Mouse (Mus musculus): ENCODE measurements at regions not wholly inside any gene's neighbourhood (a gene's known extent, or its start where the extent isn't known, plus 50 kb on each side); places are given as distances from the start of the nearest gene placed in this dataset.

- no peak for DNase-seq (ENCODE audit: low read depth, low spot score)
- in situ Hi-C loops (cut with MboI; ENCODE audit: low sequenced_read_pairs in 2 of 2, unreplicated experiment in 2 of 2), result no loop called here
- no peaks in the 10 kb centered on the region for H3K9me3 ChIP-seq (ENCODE audit: control insufficient read depth, insufficient read depth, low read depth, low read length)
- H3K9ac ChIP-seq (ENCODE audit: insufficient read depth, low read depth, low read length, poor library complexity, severe bottlenecking), result no peak overlapping the region
- no peak overlapping the region for H3K4me3 ChIP-seq (ENCODE audit: insufficient read depth in 1 of 2, low read depth in 1 of 2, low read length in 2 of 2, poor library complexity in 1 of 2, severe bottlenecking in 1 of 2)
- H3K27ac ChIP-seq (ENCODE audit: insufficient read depth, low read depth, low read length, poor library complexity, severe bottlenecking), result no peak overlapping the region
- TF ChIP-seq CHD2 (IDR thresholded peaks at IDR 0.05; ENCODE audit: low read depth, low read length), result no peak
- no peak for TF ChIP-seq ZNF384 (IDR thresholded peaks at IDR 0.05; ENCODE audit: low read depth, low read length)
- TF ChIP-seq ZC3H11A (IDR thresholded peaks at IDR 0.05; ENCODE audit: borderline replicate concordance, low read depth, low read length), result no peak
- TF ChIP-seq HCFC1 (IDR thresholded peaks at IDR 0.05; ENCODE audit: borderline replicate concordance, insufficient read depth, low read length), result no peak
- no peak for TF ChIP-seq MAFK (IDR thresholded peaks at IDR 0.05; ENCODE audit: insufficient read depth, low read depth, low read length)
- no peaks in the 10 kb centered on the region for H3K4me1 ChIP-seq (ENCODE audit: control insufficient read depth in 2 of 2, insufficient read depth in 2 of 2, low read length in 2 of 2, poor library complexity in 1 of 2)
- no peaks in the 10 kb centered on the region for H3K36me3 ChIP-seq (ENCODE audit: control insufficient read depth, insufficient read depth, low read length, poor library complexity, severe bottlenecking)
Measured at GRCm38 (mm10) chr2:92780021-92780420, 134.9 kb upstream of the Syt13 start.

- no peak overlapping the region for H3K4me3 ChIP-seq (ENCODE audit: insufficient read depth in 1 of 2, low read depth in 1 of 2, low read length in 2 of 2, poor library complexity in 1 of 2, severe bottlenecking in 1 of 2)
- no peak for TF ChIP-seq ZC3H11A (IDR thresholded peaks at IDR 0.05; ENCODE audit: borderline replicate concordance, low read depth, low read length)
- TF ChIP-seq HCFC1 (IDR thresholded peaks at IDR 0.05; ENCODE audit: borderline replicate concordance, insufficient read depth, low read length), result no peak
- TF ChIP-seq CHD2 (IDR thresholded peaks at IDR 0.05; ENCODE audit: low read depth, low read length), result no peak
- no peak for TF ChIP-seq ZNF384 (IDR thresholded peaks at IDR 0.05; ENCODE audit: low read depth, low read length)
- TF ChIP-seq MAFK (IDR thresholded peaks at IDR 0.05; ENCODE audit: insufficient read depth, low read depth, low read length), result no peak
- H3K9me3 ChIP-seq (ENCODE audit: control insufficient read depth, insufficient read depth, low read depth, low read length), result no peaks in the 10 kb centered on the region
- H3K27ac ChIP-seq (ENCODE audit: insufficient read depth, low read depth, low read length, poor library complexity, severe bottlenecking), result no peak overlapping the region
- no peak overlapping the region for H3K9ac ChIP-seq (ENCODE audit: insufficient read depth, low read depth, low read length, poor library complexity, severe bottlenecking)
- no peaks in the 10 kb centered on the region for H3K36me3 ChIP-seq (ENCODE audit: control insufficient read depth, insufficient read depth, low read length, poor library complexity, severe bottlenecking)
- no peak for DNase-seq (ENCODE audit: low read depth, low spot score)
- in situ Hi-C loops (cut with MboI; ENCODE audit: low sequenced_read_pairs in 2 of 2, unreplicated experiment in 2 of 2), result no loop called here
- no peaks in the 10 kb centered on the region for H3K4me1 ChIP-seq (ENCODE audit: control insufficient read depth in 2 of 2, insufficient read depth in 2 of 2, low read length in 2 of 2, poor library complexity in 1 of 2)
Measured at GRCm38 (mm10) chr2:92781451-92781850, 133.4 kb upstream of the Syt13 start.

DNA sequence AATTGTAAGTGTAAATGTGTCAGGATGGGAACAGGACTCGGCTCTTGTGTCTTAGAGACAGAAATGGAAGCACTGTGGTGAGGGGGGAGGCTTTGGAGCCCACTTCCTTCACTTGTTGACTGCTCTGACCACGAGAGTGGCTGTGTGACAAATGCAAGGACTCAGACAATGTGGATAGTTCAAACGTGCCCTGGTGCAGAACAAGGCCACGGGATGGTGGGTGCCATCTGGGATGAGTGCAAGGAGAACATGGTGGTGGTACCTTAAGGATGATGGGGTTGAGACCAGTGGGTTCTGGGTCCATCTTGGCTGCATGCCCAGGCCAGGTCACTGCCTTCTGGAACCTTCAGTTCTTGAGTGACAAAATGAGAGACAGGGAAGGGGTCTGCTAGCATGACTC lies 132.3 kb upstream of the Syt13 start:
- H3K27ac ChIP-seq (ENCODE audit: insufficient read depth, low read depth, low read length, poor library complexity, severe bottlenecking), result no peak overlapping the region
- TF ChIP-seq MAFK (IDR thresholded peaks at IDR 0.05; ENCODE audit: insufficient read depth, low read depth, low read length) (no peak), HCFC1 (IDR thresholded peaks at IDR 0.05; ENCODE audit: borderline replicate concordance, insufficient read depth, low read length) (no peak), CHD2 (IDR thresholded peaks at IDR 0.05; ENCODE audit: low read depth, low read length) (no peak), ZNF384 (IDR thresholded peaks at IDR 0.05; ENCODE audit: low read depth, low read length) (no peak)
- H3K36me3 ChIP-seq (ENCODE audit: control insufficient read depth, insufficient read depth, low read length, poor library complexity, severe bottlenecking), result no peaks in the 10 kb centered on the region
- DNase-seq (ENCODE audit: low read depth, low spot score), result no peak
- no peak overlapping the region for H3K9ac ChIP-seq (ENCODE audit: insufficient read depth, low read depth, low read length, poor library complexity, severe bottlenecking)
- in situ Hi-C loops (cut with MboI; ENCODE audit: low sequenced_read_pairs in 2 of 2, unreplicated experiment in 2 of 2), result no loop called here
- H3K4me3 ChIP-seq (ENCODE audit: insufficient read depth in 1 of 2, low read depth in 1 of 2, low read length in 2 of 2, poor library complexity in 1 of 2, severe bottlenecking in 1 of 2), result no peak overlapping the region
- H3K4me1 ChIP-seq (ENCODE audit: control insufficient read depth in 2 of 2, insufficient read depth in 2 of 2, low read length in 2 of 2, poor library complexity in 1 of 2), result no peaks in the 10 kb centered on the region
- no peaks in the 10 kb centered on the region for H3K9me3 ChIP-seq (ENCODE audit: control insufficient read depth, insufficient read depth, low read depth, low read length)

DNA sequence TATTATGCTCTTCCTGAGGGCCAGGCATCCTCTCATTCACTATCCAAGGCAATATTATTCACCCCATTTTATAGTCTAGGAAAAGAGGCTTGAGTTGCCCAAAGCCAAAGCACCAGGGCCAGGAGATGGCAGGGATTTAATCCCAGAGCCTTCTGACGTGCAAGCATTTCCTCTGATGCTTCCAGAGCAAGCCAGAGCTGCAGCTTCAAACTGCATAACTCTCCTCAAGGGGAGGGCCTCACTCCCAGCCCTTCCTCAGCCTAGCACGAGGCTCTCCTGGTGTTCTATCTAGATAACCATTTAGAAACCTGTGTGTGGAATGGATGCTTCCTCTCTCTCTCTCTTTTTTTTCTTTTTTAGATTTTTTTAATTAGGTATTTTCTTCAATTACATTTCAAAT lies 130.0 kb upstream of the Syt13 start:
- TF ChIP-seq ZNF384 (IDR thresholded peaks at IDR 0.05; ENCODE audit: low read depth, low read length), result no peak
- TF ChIP-seq ZC3H11A (IDR thresholded peaks at IDR 0.05; ENCODE audit: borderline replicate concordance, low read depth, low read length), result no peak
- TF ChIP-seq CHD2 (IDR thresholded peaks at IDR 0.05; ENCODE audit: low read depth, low read length), result no peak
- no peak for TF ChIP-seq HCFC1 (IDR thresholded peaks at IDR 0.05; ENCODE audit: borderline replicate concordance, insufficient read depth, low read length)
- TF ChIP-seq MAFK (IDR thresholded peaks at IDR 0.05; ENCODE audit: insufficient read depth, low read depth, low read length), result no peak
- in situ Hi-C loops (cut with MboI; ENCODE audit: low sequenced_read_pairs in 2 of 2, unreplicated experiment in 2 of 2), result no loop called here
- Histone ChIP-seq H3K9ac (ENCODE audit: insufficient read depth, low read depth, low read length, poor library complexity, severe bottlenecking) (no peak overlapping the region), H3K9me3 (ENCODE audit: control insufficient read depth, insufficient read depth, low read depth, low read length) (no peaks in the 10 kb centered on the region), H3K4me3 (ENCODE audit: insufficient read depth in 1 of 2, low read depth in 1 of 2, low read length in 2 of 2, poor library complexity in 1 of 2, severe bottlenecking in 1 of 2) (no peak overlapping the region), H3K36me3 (ENCODE audit: control insufficient read depth, insufficient read depth, low read length, poor library complexity, severe bottlenecking) (no peaks in the 10 kb centered on the region), H3K4me1 (ENCODE audit: control insufficient read depth in 2 of 2, insufficient read depth in 2 of 2, low read length in 2 of 2, poor library complexity in 1 of 2) (no peaks in the 10 kb centered on the region), H3K27ac (ENCODE audit: insufficient read depth, low read depth, low read length, poor library complexity, severe bottlenecking) (no peak overlapping the region)
- no peak for DNase-seq (ENCODE audit: low read depth, low spot score)

- H3K36me3 ChIP-seq (ENCODE audit: control insufficient read depth, insufficient read depth, low read length, poor library complexity, severe bottlenecking), result no peaks in the 10 kb centered on the region
- TF ChIP-seq MAFK (IDR thresholded peaks at IDR 0.05; ENCODE audit: insufficient read depth, low read depth, low read length) (no peak), ZNF384 (IDR thresholded peaks at IDR 0.05; ENCODE audit: low read depth, low read length) (no peak), CHD2 (IDR thresholded peaks at IDR 0.05; ENCODE audit: low read depth, low read length) (no peak), ZC3H11A (IDR thresholded peaks at IDR 0.05; ENCODE audit: borderline replicate concordance, low read depth, low read length) (no peak), HCFC1 (IDR thresholded peaks at IDR 0.05; ENCODE audit: borderline replicate concordance, insufficient read depth, low read length) (no peak)
Measured at GRCm38 (mm10) chr2:92787925-92788410, 126.9 kb upstream of the Syt13 start.

More at GRCm38 (mm10) chr2:92787925-92788410, 126.9 kb upstream of the Syt13 start:
- Histone ChIP-seq H3K9ac (ENCODE audit: insufficient read depth, low read depth, low read length, poor library complexity, severe bottlenecking) (no peak overlapping the region), H3K4me3 (ENCODE audit: insufficient read depth in 1 of 2, low read depth in 1 of 2, low read length in 2 of 2, poor library complexity in 1 of 2, severe bottlenecking in 1 of 2) (no peak overlapping the region), H3K27ac (ENCODE audit: insufficient read depth, low read depth, low read length, poor library complexity, severe bottlenecking) (no peak overlapping the region), H3K9me3 (ENCODE audit: control insufficient read depth, insufficient read depth, low read depth, low read length) (no peaks in the 10 kb centered on the region), H3K4me1 (ENCODE audit: control insufficient read depth in 2 of 2, insufficient read depth in 2 of 2, low read length in 2 of 2, poor library complexity in 1 of 2) (no peaks in the 10 kb centered on the region)
- no peak for DNase-seq (ENCODE audit: low read depth, low spot score)
- in situ Hi-C loops (cut with MboI; ENCODE audit: low sequenced_read_pairs in 2 of 2, unreplicated experiment in 2 of 2), result no loop called here

All from ES-E14 (cell line).